Mouse (Mus musculus): ENCODE measurements around the gene Sdhaf1. TPM values are rescaled to one million over a fixed set of nuclear protein-coding genes. Genes with fewer than 3 reads are reported as not detected.

Gene Sdhaf1
- polyA plus RNA-seq, 1 experiment from 2014 or later: 4.3 TPM

GRCm38 (mm10) chr7:30308076-30309005 is 15.4 kb downstream of the Sdhaf1 start, which contains the start of gene Alkbh6:
Gene Alkbh6 (plus strand): TSS chr7:30308717.
- 4% methylated on average over 27 of the region's 27 CpGs for WGBS (ENCODE audit: insufficient replicate concordance)
- Histone ChIP-seq H3K4me2 (ENCODE audit: low read depth, low read length) (peak within 1 kb of the TSS; percentile 78), H3K4me3 (ENCODE audit: low read depth, low read length) (peak within 1 kb of the TSS; percentile 62), H3K27me3 (ENCODE audit: control insufficient read depth, insufficient read depth, low read depth, low read length) (no peaks in the 10 kb centered on the region), H3K9me3 (replicated peaks; ENCODE audit: control insufficient read depth, low read length) (no peaks in the 10 kb centered on the region), H3K36me3 (ENCODE audit: control insufficient read depth, insufficient read depth) (no peaks in the 10 kb centered on the region), H3K9ac (ENCODE audit: low read depth, low read length) (peak within 1 kb of the TSS; percentile 55), H3K27ac (ENCODE audit: low read length) (no peak within 1 kb of the TSS; the same call in 1 of the 2 replicates), H3K4me1 (ENCODE audit: control insufficient read depth, low read depth, low read length) (peaks cover 12% of the 10 kb centered on the region)
- ATAC-seq (ENCODE audit: low read depth): peak; percentile 100

DNA sequence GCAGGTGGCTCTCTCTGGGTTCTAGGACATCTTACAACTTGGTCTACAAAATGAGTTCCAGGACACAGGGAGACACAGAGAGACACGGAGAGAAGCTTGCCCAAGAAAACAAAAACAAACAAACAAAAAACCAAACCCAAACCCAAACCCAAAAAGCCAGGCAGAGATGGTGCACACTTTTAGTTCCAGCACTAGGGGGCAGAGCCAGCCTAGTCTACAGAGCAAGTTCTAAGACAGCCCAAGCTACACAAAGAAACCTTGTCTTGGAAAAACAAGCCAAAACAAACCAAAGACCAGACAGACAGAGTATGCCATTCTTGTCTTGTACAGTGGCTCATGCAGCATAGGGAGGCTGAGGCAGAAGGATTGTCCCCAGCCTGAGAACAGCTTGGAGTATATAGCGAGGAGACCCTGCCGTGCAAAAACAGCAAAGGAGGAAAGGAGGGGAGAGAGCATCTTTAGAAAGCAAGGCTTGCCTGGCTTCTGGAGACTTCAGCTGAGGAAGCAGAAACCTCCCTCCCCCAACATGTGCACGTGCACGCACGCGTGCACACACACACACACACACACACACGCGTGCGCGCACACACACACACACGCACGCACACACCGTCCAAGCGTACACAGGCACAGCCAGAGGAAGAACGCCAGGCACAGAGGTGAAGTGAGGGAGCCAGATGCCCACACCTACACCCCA is 17.5 kb downstream of the Sdhaf1 start:
- Histone ChIP-seq H3K4me1 (ENCODE audit: control insufficient read depth, low read depth, low read length) (peaks cover 12% of the 10 kb centered on the region), H3K4me3 (ENCODE audit: low read depth, low read length) (no peak overlapping the region), H3K27ac (ENCODE audit: low read length) (no peak overlapping the region), H3K27me3 (ENCODE audit: control insufficient read depth, insufficient read depth, low read depth, low read length) (no peaks in the 10 kb centered on the region), H3K36me3 (ENCODE audit: control insufficient read depth, insufficient read depth) (no peaks in the 10 kb centered on the region), H3K9ac (ENCODE audit: low read depth, low read length) (no peak overlapping the region), H3K4me2 (ENCODE audit: low read depth, low read length) (no peak overlapping the region), H3K9me3 (replicated peaks; ENCODE audit: control insufficient read depth, low read length) (no peaks in the 10 kb centered on the region)
- WGBS (ENCODE audit: insufficient replicate concordance): 80% methylated on average over 16 of the region's 16 CpGs
- ATAC-seq (ENCODE audit: low read depth): no peak

DNA sequence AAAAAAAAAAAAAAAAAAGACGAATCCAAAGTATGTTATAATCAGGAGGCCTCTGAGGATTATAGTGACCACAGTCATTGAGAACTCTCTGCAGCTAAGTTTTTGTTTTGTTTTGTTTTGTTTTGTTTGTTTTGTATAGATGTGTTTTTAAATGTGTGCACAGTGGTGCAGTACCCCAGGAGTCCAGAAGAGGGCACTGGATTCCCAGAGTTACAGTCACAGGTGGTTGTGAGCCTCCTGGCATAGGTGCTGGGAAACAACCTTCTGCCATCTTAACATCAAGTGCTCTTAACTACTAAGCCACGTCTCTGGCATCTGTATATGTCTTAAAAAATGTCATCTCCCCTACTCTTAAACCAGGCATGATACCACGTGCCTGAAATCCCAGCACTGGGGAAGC is 22.8 kb downstream of the Sdhaf1 start:
- no peak for ATAC-seq (ENCODE audit: low read depth)
- H3K27me3 ChIP-seq (ENCODE audit: control insufficient read depth, insufficient read depth, low read depth, low read length): no peaks in the 10 kb centered on the region
- H3K27ac ChIP-seq (ENCODE audit: low read length): no peak overlapping the region
- no peaks in the 10 kb centered on the region for H3K4me1 ChIP-seq (ENCODE audit: control insufficient read depth, low read depth, low read length)
- H3K4me2 ChIP-seq (ENCODE audit: low read depth, low read length): no peak overlapping the region
- H3K9ac ChIP-seq (ENCODE audit: low read depth, low read length): no peak overlapping the region
- 33% methylated on average over 3 of the region's 3 CpGs for WGBS (ENCODE audit: insufficient replicate concordance)
- H3K4me3 ChIP-seq (ENCODE audit: low read depth, low read length): no peak overlapping the region
- no peaks in the 10 kb centered on the region for H3K9me3 ChIP-seq (replicated peaks; ENCODE audit: control insufficient read depth, low read length)
- H3K36me3 ChIP-seq (ENCODE audit: control insufficient read depth, insufficient read depth): no peaks in the 10 kb centered on the region

- Histone ChIP-seq H3K9ac (ENCODE audit: low read depth, low read length) (no peak overlapping the region), H3K4me1 (ENCODE audit: control insufficient read depth, low read depth, low read length) (no peaks in the 10 kb centered on the region), H3K9me3 (replicated peaks; ENCODE audit: control insufficient read depth, low read length) (no peaks in the 10 kb centered on the region), H3K4me2 (ENCODE audit: low read depth, low read length) (no peak overlapping the region), H3K27ac (ENCODE audit: low read length) (no peak overlapping the region), H3K36me3 (ENCODE audit: control insufficient read depth, insufficient read depth) (no peaks in the 10 kb centered on the region), H3K4me3 (ENCODE audit: low read depth, low read length) (no peak overlapping the region), H3K27me3 (ENCODE audit: control insufficient read depth, insufficient read depth, low read depth, low read length) (no peaks in the 10 kb centered on the region)
- WGBS (ENCODE audit: insufficient replicate concordance): 72% methylated on average over 16 of the region's 16 CpGs
- ATAC-seq (ENCODE audit: low read depth): no peak
Measured at GRCm38 (mm10) chr7:30297266-30297665, 26.4 kb downstream of the Sdhaf1 start.

GRCm38 (mm10) chr7:30296816-30297215 is 26.9 kb downstream of the Sdhaf1 start:
- no peak overlapping the region for H3K4me3 ChIP-seq (ENCODE audit: low read depth, low read length)
- no peak overlapping the region for H3K9ac ChIP-seq (ENCODE audit: low read depth, low read length)
- 56% methylated on average over 15 of the region's 15 CpGs for WGBS (ENCODE audit: insufficient replicate concordance)
- no peaks in the 10 kb centered on the region; the same call in 1 of the 2 replicates for H3K27me3 ChIP-seq (ENCODE audit: control insufficient read depth, insufficient read depth, low read depth, low read length)
- H3K9me3 ChIP-seq (replicated peaks; ENCODE audit: control insufficient read depth, low read length): no peaks in the 10 kb centered on the region
- no peak overlapping the region for H3K27ac ChIP-seq (ENCODE audit: low read length)
- no peaks in the 10 kb centered on the region for H3K36me3 ChIP-seq (ENCODE audit: control insufficient read depth, insufficient read depth)
- H3K4me2 ChIP-seq (ENCODE audit: low read depth, low read length): no peak overlapping the region
- no peak for ATAC-seq (ENCODE audit: low read depth)
- H3K4me1 ChIP-seq (ENCODE audit: control insufficient read depth, low read depth, low read length): no peaks in the 10 kb centered on the region

- 54% methylated on average over 10 of the region's 10 CpGs for WGBS (ENCODE audit: insufficient replicate concordance)
Measured at GRCm38 (mm10) chr7:30295103-30295502, 28.6 kb downstream of the Sdhaf1 start.

DNA sequence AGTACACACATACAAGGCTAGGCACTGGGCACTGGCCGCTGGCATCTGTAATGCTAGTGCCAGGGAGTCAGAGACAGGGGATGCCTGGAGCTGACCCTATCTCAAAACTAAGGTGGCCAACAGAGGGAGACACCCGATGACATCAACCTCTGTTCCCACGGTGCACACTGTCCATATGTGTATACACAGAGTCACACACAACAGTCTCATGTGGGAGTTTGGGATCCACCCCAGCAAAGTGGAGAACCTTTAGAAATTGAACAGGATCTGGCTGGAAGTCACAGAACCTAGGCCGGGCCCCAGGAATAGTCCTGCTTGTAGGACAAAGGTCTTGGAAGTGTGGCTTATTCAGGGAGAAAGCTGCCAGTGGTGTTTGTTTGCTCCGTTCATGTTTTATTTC is 29.4 kb downstream of the Sdhaf1 start:
- Histone ChIP-seq H3K36me3 (ENCODE audit: control insufficient read depth, insufficient read depth) (no peaks in the 10 kb centered on the region), H3K9ac (ENCODE audit: low read depth, low read length) (no peak overlapping the region), H3K4me3 (ENCODE audit: low read depth, low read length) (no peak overlapping the region), H3K9me3 (replicated peaks; ENCODE audit: control insufficient read depth, low read length) (no peaks in the 10 kb centered on the region), H3K27ac (ENCODE audit: low read length) (no peak overlapping the region), H3K4me2 (ENCODE audit: low read depth, low read length) (no peak overlapping the region), H3K4me1 (ENCODE audit: control insufficient read depth, low read depth, low read length) (no peaks in the 10 kb centered on the region), H3K27me3 (ENCODE audit: control insufficient read depth, insufficient read depth, low read depth, low read length) (no peaks in the 10 kb centered on the region; the same call in 1 of the 2 replicates)
- WGBS (ENCODE audit: insufficient replicate concordance): 66% methylated on average over 5 of the region's 5 CpGs
- ATAC-seq (ENCODE audit: low read depth): no peak

More at GRCm38 (mm10) chr7:30295103-30295502, 28.6 kb downstream of the Sdhaf1 start:
- Histone ChIP-seq H3K4me3 (ENCODE audit: low read depth, low read length) (no peak overlapping the region), H3K9me3 (replicated peaks; ENCODE audit: control insufficient read depth, low read length) (no peaks in the 10 kb centered on the region), H3K9ac (ENCODE audit: low read depth, low read length) (no peak overlapping the region), H3K4me1 (ENCODE audit: control insufficient read depth, low read depth, low read length) (no peaks in the 10 kb centered on the region), H3K4me2 (ENCODE audit: low read depth, low read length) (no peak overlapping the region), H3K36me3 (ENCODE audit: control insufficient read depth, insufficient read depth) (no peaks in the 10 kb centered on the region), H3K27me3 (ENCODE audit: control insufficient read depth, insufficient read depth, low read depth, low read length) (no peaks in the 10 kb centered on the region; the same call in 1 of the 2 replicates), H3K27ac (ENCODE audit: low read length) (no peak overlapping the region)
- ATAC-seq (ENCODE audit: low read depth): no peak; the same call in 1 of the 2 replicates

DNA sequence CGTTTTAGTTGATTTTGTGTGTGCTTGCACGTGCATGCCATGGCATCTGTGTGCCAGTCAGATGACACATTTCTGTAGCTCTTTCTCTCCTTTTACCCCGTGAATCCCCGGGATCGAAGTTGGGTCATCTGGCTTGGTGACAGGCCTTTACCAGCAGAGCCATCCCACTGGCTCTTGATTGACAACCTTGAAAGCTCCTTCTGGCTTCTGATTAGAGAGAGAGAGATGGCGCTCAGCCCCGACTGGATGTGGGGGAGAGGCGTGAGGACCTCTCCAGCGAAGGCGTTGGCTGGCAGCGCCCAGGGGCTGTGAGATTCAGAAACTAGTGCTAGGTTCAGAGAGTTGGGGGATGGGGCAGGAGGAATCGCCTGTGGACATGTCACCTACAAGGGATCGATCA is 29.9 kb downstream of the Sdhaf1 start:
- 61% methylated on average over 13 of the region's 13 CpGs for WGBS (ENCODE audit: insufficient replicate concordance)
- Histone ChIP-seq H3K4me3 (ENCODE audit: low read depth, low read length) (no peak overlapping the region), H3K4me2 (ENCODE audit: low read depth, low read length) (no peak overlapping the region), H3K27ac (ENCODE audit: low read length) (no peak overlapping the region), H3K4me1 (ENCODE audit: control insufficient read depth, low read depth, low read length) (no peaks in the 10 kb centered on the region), H3K9me3 (replicated peaks; ENCODE audit: control insufficient read depth, low read length) (no peaks in the 10 kb centered on the region), H3K36me3 (ENCODE audit: control insufficient read depth, insufficient read depth) (no peaks in the 10 kb centered on the region), H3K9ac (ENCODE audit: low read depth, low read length) (no peak overlapping the region), H3K27me3 (ENCODE audit: control insufficient read depth, insufficient read depth, low read depth, low read length) (no peaks in the 10 kb centered on the region; the same call in 1 of the 2 replicates)
- no peak for ATAC-seq (ENCODE audit: low read depth)
